Mouse (Mus musculus): Measurements from ENCODE around the gene Pde3b. TPM values are rescaled to one million over a fixed set of nuclear protein-coding genes. Genes with fewer than 3 reads are reported as not detected.

Pde3b gene
- total RNA-seq, 2 experiments from 2014 or later: 5.2 to 7.9 TPM

Other genes starting within 250 kb of the Pde3b start
- gene Copb1, start 160.6 kb upstream of the Pde3b start, total RNA-seq (2021): 10 to 100 TPM; 53.4 to 53.6 TPM
- 100 to 1,000 TPM; 127 to 136 TPM for gene Psma1, start 139.2 kb upstream of the Pde3b start, total RNA-seq (2021)
- under 1 TPM; 0.43 to 0.78 TPM for gene Cyp2r1, start 147.7 kb downstream of the Pde3b start, total RNA-seq (2021)
- gene Calca, start 221.1 kb downstream of the Pde3b start, total RNA-seq (2021): not detected